Mouse (Mus musculus) adrenal gland, postnatal 14 days (tissue): ENCODE results near the gene Smtnl1. TPM values are rescaled to one million over a fixed set of nuclear protein-coding genes. Genes with fewer than 3 reads are reported as not detected.
"Not testable (repeated sequence)": the region's sequence is repeated elsewhere in the genome, so short reads cannot be mapped to it uniquely, and the experiment has no call there.

Source experiments
- DNase-seq: peaks from one replicate; pipeline ENCODE4 v3.0.0; 2021; ENCODE audit warnings: mixed read lengths
- total RNA-seq: library from RNA; stranded (reverse); gene quantifications from 2 replicates; pipeline ENCODE4 v1.2.3, GENCODE M21; 2021

The Smtnl1 gene
- total RNA-seq, 1 experiment from 2014 or later: not detected

DNA sequence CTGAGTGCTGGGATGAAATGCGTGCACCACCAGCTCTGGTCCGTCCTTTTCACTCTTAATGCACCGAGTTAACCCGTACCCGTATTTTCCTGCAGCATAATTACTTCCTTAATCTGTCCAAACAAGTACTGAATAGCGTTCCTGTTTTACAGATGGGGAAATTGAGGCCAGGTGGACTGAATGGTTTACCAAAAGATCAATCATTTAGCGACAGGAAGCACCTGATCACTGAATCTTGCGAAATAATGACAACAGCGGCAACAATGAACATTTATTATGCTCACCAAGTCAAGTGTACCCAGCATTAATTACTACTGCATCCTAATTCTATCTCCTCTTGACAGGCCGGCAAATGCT is 16.1 kb upstream of the Smtnl1 start, which contains the start of gene Slc43a1:
TSS of gene Slc43a1 (plus strand) at position 258 of the 357 bp plus-strand sequence.
- DNase-seq: no peak

DNA sequence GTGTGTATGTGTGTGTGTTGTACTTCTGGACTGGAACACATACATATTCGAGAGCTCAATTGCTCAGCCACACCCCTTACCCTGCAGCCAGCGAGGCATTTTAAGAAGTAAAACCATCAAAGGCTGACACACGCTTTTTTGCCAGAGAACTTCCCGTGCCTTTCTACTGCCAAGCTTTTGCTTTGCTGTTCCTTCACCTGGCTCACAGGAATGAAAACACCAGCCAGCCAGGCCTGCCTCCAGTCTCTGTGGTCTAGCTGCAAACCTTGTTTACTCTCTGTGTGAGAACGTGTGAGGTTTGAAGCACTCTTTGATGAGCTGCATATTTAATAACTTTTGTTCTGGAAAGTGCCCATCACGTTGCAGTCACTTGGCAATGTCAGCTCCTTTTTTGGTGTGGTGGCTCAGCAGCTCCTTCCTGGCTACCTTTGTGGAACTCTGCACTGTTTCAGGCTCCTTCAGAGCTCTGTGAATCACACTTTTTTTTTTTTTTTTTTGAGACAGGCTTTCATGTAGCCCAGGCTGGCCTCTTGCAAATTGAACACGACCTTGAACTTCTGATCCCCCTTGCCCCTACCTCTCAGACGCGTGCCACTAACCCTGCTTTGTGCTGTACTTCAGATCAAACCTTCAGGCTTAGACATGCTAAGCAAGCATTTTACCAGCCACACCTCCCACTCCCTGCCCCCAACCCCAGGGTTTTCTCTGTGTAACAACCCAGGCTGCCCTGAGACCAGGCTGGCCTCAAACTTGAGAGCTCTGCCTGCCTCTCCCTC is 15.6 kb upstream of the Smtnl1 start:
- no peak for DNase-seq

DNA sequence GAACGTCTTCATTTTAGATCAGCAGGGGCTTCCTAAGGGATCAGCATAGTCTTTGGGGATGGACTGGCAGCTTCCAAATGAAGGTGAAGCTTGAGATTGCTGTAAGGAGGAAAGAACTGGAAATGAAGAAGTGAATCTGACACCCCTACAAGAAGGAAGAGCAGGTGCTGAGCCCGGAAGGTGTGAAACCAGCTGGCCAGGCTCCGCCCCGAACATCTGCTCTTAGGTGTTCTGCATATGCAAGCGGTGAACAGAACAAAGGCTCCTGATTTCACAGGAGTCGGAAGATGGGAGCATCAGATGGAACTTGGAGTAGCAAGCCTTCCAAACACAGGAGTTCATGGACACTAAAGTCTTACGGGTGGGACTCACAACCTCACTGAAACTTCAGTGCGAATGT is 14.7 kb upstream of the Smtnl1 start:
- DNase-seq: no peak

DNA sequence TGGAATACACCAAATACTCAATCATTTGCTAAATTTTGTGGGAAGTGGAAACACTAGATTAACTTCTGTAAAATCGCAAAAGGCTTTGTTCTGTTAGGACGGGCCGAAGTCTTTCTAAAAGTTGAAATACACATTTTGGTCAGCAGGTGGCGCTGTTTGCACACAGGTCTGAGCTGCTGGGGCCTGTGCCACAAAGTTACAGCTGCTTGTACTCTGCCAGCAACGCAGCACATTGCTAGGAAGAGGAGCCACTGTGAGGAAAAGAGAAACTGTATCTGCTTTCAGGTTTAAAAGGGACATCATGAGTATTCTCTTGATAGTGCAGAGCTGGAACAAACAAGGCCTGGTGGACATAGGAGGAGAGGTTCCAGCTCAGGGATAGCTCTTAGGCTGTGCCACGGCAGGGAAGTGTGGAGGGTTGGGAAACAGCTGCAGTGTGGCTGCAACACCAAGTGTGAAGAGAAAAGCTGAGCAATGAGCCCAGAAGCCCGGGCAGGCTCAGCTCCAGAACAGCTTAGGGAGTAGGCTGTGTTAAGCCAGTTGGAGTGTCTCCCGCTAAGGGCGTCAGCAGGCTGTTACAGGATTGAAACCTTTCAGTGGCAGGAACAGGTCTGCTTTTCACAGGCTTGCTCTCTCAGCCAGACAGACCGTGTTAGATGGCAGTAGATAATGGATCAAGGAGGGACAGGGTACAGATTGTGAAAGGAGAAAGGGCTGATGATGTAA is 9.4 kb upstream of the Smtnl1 start:
- DNase-seq: peak; percentile 91

DNA sequence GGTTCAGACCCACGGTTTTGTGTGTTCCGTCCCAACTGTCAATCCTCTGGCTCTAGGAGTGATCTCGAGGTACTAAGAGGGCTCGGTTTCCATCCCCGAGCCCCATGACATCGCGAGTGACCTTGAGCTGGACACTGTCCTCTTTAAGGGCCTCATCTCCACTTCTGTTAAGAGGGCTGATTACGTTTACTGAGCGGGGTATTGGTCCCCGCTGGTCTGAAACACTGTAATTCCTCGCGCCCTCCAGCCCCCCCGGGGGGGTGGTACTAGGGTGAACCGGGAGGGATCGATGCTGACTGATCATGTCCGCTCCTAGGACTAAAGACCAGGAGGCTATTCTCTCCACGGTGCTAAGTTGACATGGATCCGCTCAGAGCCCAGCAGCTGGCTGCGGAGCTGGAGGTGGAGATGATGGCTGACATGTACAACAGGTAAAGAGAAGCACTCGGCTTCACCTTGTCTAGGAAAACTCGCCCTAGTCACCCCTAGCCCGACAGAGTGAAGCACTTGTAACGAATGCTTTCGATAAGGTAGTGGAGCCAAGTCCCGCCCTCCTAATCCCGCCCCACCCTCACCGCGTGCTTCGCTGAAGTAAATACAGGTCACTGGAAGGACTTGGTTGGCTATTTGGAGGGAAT is 5.0 kb upstream of the Smtnl1 start:
- DNase-seq: peak; percentile 59

DNA sequence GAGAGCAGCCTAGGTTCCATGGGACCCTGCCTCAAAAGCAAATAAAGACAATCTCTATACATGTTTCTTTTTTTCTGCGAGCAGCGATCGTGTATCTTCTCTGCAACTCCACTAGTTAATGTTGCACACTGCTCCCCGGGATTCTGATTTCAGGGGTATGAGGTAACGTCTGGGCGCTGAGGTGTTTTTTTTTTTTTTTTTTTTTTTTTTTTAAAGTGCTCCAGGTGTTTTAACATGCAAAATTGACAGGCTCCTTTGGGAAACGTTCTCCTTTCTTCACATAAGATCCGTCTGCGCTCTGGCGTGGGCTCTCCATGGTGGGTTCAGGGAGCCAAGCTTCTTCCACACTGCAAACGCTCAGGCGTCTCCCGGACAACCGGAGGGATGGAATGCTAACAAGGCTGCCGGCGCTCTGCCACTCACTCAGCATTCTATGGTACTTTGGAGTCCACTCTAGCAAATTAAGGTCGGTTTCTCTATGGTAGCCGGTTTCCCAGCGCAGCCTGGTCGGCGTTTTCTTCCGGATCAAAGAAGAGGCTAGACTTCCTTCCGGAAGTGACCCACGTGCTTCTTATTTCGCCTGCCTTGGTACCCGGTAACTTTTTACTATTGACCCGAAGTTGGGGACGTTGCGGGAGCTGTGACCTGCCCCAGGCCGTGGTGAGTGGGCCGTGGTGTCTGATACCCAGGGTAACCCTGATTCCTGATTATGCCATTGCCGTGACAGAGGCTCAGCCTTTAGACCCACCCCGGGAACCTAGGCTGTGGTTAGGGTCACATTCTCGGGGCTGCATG is 4.2 kb upstream of the Smtnl1 start, which contains the start of gene Timm10:
TSS of gene Timm10 (plus strand) at position 510 of the 795 bp plus-strand sequence.
- peak; percentile 90 for DNase-seq

DNA sequence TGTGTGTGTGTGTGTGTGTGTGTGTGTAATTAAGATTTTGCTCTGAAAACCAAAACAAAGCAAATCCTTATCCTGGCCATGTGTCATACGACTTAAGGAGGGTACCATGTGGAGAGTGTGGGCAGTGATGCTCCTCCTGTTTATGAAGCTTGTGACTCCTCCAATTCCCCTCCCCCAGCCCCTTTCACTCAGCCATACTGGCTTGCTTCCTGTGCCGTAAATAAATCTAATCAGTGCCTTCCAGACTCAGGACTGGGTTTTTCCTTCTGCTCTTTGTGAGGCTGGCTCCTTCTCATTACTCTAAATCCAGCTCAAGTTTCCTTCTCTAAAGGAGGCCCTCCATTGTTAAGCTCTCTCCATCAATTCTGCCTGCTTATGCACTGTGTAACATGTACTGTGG is 785 bp upstream of the Smtnl1 start:
- no peak for DNase-seq

DNA sequence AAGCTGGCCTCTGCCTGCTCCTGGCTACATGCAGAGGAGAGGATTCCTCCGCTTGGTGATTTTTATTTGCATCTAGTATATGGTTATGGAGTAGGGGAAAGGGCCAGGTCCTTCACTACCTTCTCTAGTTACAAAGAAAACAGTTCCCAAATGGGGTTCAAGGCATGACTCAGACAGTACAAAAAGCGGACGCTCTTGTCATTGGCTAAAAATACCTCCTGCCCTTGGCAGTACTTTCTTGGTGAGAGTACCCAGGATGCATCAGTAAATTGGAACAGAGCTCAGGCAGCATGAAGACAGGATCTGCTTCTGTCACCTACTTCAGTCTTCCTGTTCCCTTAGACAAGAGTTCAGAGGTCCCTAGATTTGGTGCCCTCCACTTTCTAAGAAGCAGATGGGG is 2.6 kb downstream of the Smtnl1 start:
- no peak for DNase-seq

DNA sequence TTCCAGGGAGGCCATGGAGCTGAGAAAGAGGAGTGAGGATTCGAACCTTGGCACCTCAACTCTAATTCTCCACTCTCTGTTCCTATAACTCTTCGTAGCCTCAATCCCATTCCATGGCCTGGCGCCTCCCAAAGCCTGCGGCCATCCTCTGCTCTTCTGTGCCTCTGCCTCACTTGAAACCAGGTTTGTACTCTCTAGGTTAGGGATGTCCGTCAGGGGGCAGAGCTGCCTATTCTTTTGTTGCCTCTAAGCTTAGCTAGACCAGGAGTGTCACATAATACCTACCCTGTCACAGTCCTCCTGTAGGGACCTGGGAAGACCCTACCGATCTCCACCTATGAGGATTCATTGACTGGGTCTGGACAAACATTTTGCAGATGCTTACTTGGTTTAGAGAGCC is 9.8 kb downstream of the Smtnl1 start:
- DNase-seq: no peak

DNA sequence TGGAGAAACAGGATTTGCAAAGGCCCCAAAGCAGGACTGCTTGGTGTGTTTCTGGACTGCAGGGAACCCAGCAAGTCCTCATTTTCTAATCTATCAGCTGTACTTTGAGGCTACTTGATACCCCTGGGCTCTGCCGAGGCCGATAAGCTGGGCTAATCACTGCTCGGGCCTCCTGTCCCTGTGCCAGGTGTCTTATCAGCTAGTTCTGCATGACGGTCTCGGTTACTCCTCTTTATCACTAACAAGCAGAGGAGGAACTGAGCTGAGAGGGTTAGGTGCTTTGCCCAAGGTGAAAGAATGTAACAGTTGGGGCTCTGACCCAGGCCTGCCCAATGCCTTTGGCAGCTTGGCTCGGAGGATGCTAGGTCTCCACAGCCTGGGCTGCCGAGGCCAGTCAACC is 10.6 kb downstream of the Smtnl1 start:
- no peak for DNase-seq

DNA sequence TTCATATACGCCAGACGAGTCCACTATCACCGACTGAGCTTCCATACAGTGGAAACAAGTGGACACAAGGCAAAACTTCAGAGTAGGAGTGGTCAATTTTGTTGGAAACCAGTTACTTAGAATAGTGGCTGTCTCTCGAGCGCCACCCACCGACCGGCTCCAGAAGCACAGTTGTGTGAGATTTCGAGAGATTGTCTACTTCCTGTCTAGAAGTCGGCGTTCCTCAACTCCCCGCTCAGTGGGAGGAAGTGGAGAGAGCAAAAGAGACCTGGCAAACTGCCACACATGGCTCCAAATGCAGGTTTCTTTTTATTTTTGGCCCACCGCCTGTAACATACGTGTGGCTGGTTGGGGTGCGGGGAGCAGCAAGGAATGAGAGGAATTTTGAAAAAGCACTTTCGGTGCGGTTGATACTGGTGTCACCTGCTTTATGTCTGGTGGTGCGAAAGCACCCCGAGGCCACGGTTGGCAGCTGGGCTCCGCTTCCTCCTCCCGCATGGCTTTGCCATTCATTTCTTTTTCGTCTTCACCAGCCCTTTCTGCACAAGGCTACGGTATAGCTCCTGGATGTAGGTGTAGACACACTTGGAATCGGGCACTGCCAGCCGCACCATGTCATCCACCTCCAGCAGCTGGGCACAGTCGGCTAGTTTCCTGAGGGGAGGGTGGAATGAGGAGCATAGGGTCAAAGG is 11.4 kb downstream of the Smtnl1 start:
- DNase-seq: peak; percentile 88

DNA sequence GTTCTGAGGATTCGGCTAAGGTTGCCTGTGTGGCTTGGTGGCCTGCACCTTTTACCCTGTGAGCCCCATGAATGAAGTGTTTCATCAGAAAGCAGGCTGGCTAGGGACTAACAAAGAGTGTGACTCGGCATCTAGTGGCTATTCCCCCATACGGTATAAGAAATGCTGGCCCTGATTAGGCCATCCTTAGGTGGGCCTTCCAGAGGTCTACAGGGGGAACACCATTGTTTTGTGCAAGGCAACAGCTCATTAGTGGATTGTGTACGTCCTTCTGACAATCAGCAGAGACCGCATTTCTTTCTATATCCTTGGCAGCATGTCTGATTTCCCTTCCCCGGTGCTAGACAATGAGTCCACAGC is 11.9 kb downstream of the Smtnl1 start:
- DNase-seq: no peak

DNA sequence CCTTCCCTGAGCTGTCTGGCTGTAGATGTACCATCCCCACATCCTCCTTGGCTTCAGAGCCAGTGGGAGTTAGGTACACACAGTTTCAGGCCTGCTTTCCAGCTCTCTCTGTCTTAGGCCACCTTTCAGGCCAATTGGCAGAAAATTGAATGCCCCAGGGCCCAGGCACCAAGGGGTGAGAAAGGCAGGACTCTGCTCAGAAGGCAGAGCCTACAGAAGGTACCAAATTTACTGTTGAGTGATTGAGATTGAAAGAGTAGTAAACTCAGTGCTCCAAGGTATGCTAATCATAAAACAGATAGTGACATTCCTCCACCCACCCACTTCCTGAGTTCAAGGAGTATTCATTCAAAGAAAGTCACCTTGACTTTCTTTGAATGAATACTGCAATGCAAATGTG is 13.1 kb downstream of the Smtnl1 start:
- no peak for DNase-seq

DNA sequence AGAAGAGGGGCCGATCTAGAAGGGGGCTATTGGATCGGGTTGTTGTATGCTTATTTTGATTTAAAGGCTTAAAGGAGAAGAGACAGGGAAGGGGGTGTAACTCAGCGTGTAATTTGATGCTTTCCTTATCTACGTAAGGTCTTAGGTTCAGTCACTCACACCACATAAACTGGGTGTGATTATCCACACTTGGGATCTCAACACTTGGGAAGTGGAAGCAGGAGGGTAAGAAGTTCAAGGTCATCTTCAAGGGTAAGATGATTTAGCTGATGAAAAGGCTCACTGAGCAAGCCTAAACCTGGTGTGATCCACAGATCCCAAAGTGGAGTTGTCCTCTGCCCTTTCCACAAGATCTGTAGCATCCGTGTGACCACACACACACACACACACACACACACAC is 15.9 kb downstream of the Smtnl1 start:
- DNase-seq: no peak

DNA sequence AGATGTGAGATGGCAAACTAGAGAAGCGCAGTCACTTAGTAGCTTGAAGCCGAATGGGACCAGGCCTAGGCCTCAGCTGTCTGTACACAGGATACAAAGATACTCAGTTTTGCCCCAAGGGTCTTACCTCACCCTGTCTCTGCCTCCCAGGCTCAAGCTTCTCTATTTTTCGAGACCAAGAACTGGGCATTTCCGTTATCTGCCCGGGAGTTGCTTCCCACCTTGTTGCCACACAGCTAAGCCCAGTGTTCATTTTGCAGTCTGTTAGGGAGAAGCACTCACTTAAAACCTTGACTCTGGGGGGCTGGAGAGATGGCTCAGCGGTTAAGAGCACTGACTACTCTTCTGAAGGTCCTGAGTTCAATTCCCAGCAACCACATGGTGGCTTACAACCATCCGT is 18.5 kb downstream of the Smtnl1 start:
- DNase-seq: no peak

DNA sequence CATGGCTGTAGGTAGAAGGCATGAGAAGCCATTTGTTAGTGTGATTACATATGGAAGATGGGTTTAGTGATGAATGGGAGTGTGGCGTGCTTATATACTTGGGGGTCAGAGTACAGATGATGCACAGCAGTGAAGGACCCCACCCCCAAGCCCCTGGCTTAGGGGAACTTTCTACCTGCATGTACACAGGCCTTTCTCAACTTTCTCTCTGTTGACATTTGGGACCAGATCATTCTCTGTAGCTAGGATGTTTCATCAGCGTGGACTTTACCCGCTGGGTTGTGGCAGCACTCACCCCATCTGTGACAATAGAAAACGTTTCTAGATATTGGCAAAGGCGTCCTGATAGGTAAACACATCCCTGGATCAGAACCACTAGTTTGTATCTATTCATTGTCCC is 21.2 kb downstream of the Smtnl1 start:
- not testable (repeated sequence) for DNase-seq

DNA sequence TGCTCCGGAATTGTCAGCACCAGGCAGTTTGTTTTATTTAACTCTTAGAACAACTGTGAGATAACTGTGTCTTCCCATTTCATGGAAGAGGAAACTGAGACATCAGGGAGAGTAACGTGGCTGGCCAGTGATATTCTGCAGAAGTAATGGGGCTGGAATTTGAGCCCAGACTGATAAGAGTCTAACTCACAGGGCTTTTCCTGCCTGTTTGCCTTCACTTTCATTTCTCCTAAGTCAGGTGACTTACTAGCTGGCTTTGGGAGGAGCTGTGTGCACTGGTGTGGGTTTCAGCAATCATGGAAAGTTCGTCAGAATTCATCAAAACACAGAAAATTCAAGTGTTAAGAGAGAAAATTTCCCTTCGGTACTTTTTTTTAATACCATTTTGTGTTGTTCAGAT is 22.1 kb downstream of the Smtnl1 start:
- no peak for DNase-seq

DNA sequence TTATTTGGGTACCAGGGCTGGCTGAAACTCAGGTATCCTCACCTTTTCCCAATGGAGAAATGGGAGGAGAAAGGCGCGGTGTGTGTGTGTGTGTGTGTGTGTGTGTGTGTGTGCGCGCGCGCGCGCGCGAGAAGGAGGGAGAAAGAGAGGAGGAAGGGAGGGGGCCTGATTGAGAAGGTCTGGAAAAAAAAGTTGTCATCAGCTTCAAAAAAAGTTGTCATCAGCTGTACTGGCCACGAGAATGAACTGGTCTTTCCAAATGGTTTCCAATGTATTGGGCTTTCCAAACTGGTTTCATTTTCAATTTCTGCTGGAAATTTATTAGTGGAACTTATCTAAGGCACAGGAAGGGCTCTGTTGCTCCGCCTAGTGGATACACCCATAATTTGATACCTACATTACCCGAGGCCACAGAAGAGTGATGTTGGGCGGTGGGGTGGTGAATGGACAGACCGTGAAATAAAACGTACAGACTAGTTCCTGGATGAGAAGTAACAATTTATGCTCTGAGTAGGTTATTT is 23.4 kb downstream of the Smtnl1 start:
- DNase-seq: peak; percentile 72

DNA sequence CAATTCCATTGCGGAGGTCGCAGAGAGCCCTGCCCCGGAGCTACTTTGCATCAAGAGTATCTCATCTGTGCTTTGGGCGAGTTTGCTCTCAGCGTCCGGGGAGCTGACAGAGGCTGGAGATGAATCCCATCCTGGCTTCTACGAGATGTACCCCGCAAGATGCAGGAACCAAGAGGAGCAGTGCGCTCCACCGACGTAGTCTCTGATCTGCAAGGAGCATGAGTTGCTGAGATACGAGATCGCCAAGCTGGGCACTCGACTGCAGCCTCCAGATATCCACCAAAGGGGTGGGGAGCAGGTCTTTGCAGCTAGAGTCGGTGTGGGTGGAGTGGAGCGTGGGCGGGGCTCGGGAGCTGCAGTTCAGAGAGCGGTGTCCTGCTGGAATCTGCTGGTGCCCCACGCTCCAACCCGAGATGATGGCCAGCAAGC is 23.9 kb downstream of the Smtnl1 start, which contains the start of gene Ube2l6:
TSS of gene Ube2l6 (plus strand) at position 336 of the 429 bp plus-strand sequence.
- peak; percentile 83 for DNase-seq

DNA sequence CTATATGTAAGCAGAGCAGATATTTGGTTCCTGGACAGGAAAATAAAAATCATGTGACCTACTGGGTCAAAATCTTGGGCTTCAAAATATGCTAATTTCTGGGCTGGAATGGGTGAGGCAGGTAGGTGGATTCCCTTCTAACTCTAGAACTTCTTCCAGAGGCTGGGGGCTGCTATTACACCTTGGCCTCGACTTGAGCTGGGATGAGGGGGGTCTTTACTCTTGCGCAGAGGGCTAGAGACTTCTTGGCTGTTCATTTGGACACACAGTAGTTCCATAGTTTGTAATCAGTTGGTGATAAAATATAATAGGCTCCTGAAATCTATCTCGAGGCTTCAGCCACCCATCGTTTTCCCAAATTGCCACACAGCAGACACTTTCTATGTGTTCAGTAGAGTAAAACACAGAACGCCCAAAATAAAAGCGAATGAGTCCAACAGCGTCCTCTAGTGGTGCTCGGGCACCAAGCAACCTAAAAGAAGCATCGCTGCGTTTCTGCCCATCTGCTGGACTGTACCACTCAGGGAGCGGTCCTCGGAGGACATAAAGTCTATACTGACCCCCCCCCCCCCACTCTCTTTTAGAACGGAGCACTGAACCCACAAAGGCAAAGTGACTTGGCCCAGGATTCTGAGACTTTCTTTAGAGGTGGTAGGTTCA is 24.5 kb downstream of the Smtnl1 start:
- peak; percentile 86 for DNase-seq

DNA sequence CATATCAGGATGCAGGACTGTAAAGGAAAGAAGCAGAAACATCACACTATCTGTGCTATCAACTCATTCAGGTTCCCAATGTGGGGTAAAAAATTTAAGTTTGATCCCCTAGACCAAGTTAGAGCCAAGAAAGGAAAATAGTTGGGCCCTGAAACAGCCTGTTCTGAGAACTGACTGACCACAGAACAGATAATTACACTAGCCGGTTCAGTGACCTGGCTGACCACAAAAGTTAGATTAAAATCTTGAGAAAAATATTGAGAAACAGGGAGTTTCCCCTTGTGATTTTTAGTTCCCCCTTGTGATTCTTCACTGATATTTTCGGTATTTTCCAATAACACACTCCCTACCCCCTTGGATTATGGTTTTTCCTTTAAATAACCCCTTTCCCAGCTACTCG is 28.6 kb downstream of the Smtnl1 start:
- no peak for DNase-seq
